Mouse (Mus musculus): Measurements from ENCODE around the gene Ttll5.

DNA sequence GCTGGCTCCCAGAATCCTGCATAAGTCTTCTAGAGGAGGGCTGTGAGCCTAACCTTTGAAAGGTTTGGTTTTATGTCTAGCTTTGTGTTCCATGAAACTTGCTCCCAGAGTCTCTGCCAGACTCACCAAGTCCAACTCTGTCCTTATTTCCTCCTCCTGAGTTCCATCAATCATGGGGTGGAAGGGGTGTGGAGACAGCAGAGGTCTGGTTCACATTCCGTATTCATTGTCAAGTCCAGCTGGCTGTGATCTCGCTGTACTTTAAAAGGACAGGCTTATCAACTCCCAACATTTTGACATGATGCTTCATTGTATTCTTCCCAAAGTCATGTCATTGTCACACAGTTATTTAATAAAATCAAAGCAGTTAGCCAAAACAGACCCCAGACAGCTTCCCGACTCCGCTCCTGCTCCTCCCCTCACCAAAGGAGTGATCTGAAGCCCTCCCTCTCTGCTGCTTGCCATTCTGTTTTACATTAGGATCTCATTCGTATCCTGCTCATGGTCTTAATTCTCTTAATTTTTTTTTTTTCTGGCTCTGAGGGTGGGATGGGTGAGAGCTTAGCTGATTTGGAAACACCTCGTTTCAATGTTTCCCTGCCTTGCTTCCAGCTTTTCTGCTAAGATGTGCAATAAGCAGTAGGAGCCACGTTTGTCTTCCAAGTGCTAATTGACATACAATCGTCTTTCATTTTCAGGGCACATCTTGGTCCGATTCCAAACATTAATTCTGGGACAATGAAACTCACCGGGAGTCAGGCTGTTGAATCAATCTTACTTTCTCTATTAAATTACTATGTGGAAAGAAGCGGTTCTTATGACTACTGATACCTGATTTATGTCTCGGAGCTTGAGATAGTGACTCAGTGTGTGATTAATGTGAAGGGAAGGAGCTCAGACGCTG, 162.3 kb downstream of the Ttll5 start:
- TF ChIP-seq POLR2A (IDR thresholded peaks at IDR 0.05; ENCODE audit: borderline replicate concordance, extremely low read depth, insufficient read depth, insufficient read length, poor library complexity, severe bottlenecking) (no peak), CTCF (IDR thresholded peaks at IDR 0.05; ENCODE audit: borderline replicate concordance, extremely low read depth, insufficient read depth, insufficient read length) (no peak)

Data from brain, embryonic 14.5 days (tissue).